Mouse (Mus musculus) hindbrain, postnatal 0 days (tissue): ENCODE measurements around the gene Clip3. TPM values are rescaled to one million over a fixed set of nuclear protein-coding genes. Genes with fewer than 3 reads are reported as not detected.

ENCODE experiments used
- ATAC-seq: fragments of 200-750 bp; cut with Nextera tagmentation; 2 replicates; pipeline ENCODE4 v1.8.0; 2017; ENCODE audit warnings: mild to moderate bottlenecking, moderate TSS enrichment, moderate library complexity
- DNase-seq: peaks from one replicate; pipeline ENCODE4 v3.0.0-alpha.2; 2015; ENCODE audit warnings: low spot score
- H3K27ac ChIP-seq: fragments of 300-500 bp; sonication (generic); 2 replicates; pipeline ENCODE4 v1.5.1; 2014; ENCODE audit warnings: mild to moderate bottlenecking
- H3K27me3 ChIP-seq: fragments of 300-500 bp; sonication (generic); 2 replicates; pipeline ENCODE4 v1.6.1; 2014; ENCODE audit warnings: low read length, mixed read lengths; ENCODE audit not compliant: insufficient read depth
- H3K36me3 ChIP-seq: fragments of 300-500 bp; sonication (generic); 2 replicates; pipeline ENCODE4 v1.6.1; 2014; ENCODE audit warnings: low read length, mixed read lengths; ENCODE audit not compliant: insufficient read depth
- H3K4me1 ChIP-seq: fragments of 300-500 bp; sonication (generic); 2 replicates; pipeline ENCODE4 v1.6.1; 2014; ENCODE audit warnings: antibody characterized with exemption, low read length, mixed read lengths; ENCODE audit not compliant: insufficient read depth
- H3K4me2 ChIP-seq: fragments of 300-500 bp; sonication (generic); 2 replicates; pipeline ENCODE4 v1.6.1; 2014; ENCODE audit warnings: low read depth, mild to moderate bottlenecking, low read length, moderate library complexity, mixed read lengths
- H3K4me3 ChIP-seq: fragments of 300-500 bp; sonication (generic); 2 replicates; pipeline ENCODE4 v1.5.1; 2014; ENCODE audit warnings: low read length
- H3K9ac ChIP-seq: fragments of 300-500 bp; sonication (generic); replicated peaks from 2 replicates; pipeline ENCODE4 v1.6.1; 2014; ENCODE audit warnings: mild to moderate bottlenecking, low read length, moderate library complexity, mixed read lengths
- H3K9me3 ChIP-seq: fragments of 300-500 bp; sonication (generic); 2 replicates; pipeline ENCODE4 v1.6.1; 2016; ENCODE audit warnings: low read length, mixed read lengths
- CTCF ChIP-seq: IDR thresholded peaks from 2 replicates; pipeline ENCODE4 v1.5.1; 2016; ENCODE audit warnings: antibody characterized with exemption, control low read depth, low read depth
- WGBS: fragments of 180-500 bp; shearing (Covaris S2); extraction: QIAGEN DNeasy Blood & Tissue Kit; methylation state at CpG from one replicate; pipeline ENCODE4 v1.1.7; 2014; 5-methylcytosine and 5-hydroxymethylcytosine counted together
- polyA plus RNA-seq: library from polyadenylated mRNA; unstranded; fragments of >200 nt; fragmentation: Nextera tagmentation; extraction: Ambion mirVana; gene quantifications from 2 replicates; pipeline ENCODE4 v1.2.1, GENCODE M21; 2015
- total RNA-seq: library from RNA; depleted of rRNA; stranded (reverse); fragments of >200 nt; gene quantifications from 2 replicates; pipeline ENCODE4 v1.2.3, GENCODE M21; 2014

The Clip3 gene
- total and polyA plus RNA-seq, 2 experiments from 2014 or later, result 118 to 172 TPM

DNA sequence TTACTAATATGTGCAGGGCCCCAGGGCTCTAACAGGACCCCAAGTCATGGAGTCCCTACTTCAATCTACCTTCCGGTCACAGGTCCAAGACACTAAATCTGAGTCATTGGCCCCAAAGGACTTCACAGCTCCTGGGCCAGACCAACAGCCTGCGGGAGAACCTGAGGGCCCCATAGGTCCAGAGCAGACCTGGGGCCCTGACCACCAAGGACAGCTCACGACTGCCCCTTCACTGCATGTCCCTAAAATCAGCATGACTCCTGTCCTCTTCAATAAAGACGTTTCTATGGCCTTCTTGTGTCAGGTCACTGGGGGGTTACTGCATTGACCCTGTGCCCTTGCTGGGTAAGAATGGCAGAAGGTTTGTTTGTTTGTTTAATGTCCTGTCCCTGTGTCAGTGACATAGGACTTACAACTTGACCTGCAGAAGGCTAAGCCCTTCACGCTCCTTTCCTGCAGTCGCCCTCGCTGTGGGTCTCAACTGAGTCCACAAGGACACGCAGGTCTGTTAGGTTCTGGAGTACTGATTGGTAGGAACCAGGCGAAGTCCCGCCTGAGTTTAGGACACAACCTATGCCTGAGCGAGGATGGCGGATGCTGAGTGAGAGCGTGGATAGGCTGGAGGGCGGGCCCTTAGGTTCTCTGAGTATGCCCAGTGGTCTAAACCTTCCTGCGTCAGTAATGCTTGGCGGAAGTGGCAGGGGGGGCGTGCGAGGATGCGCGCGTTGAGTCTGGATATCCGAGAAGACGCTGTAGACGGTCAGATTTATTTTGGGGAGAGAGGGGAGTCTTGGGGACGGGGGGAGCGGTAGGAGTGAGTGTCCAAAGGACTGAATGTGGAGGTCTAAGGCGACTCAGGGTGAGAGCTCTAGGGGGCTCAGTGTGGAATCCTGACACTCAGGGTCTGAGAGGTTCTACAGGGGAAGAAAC is 16.8 kb downstream of the Clip3 start, which contains the start of gene Alkbh6:
Alkbh6 (plus strand) TSS at position 642 of the 930 bp plus-strand sequence.
- WGBS, result 5% methylated on average over 27 of the region's 27 CpGs
- Histone ChIP-seq H3K4me2 (peak within 1 kb of the TSS; percentile 96), H3K36me3 (peaks cover 27% of the 10 kb centered on the region), H3K4me1 (peaks cover 6% of the 10 kb centered on the region; the same call in 1 of the 2 replicates), H3K9ac (peak within 1 kb of the TSS; percentile 63), H3K9me3 (no peaks in the 10 kb centered on the region), H3K27ac (peak within 1 kb of the TSS; percentile 73), H3K4me3 (peak within 1 kb of the TSS; percentile 66), H3K27me3 (no peaks in the 10 kb centered on the region)
- ATAC-seq (peak; percentile 99), DNase-seq (peak; percentile 98)
- peak; percentile 8; the same call in 1 of the 2 replicates for TF ChIP-seq CTCF

DNA sequence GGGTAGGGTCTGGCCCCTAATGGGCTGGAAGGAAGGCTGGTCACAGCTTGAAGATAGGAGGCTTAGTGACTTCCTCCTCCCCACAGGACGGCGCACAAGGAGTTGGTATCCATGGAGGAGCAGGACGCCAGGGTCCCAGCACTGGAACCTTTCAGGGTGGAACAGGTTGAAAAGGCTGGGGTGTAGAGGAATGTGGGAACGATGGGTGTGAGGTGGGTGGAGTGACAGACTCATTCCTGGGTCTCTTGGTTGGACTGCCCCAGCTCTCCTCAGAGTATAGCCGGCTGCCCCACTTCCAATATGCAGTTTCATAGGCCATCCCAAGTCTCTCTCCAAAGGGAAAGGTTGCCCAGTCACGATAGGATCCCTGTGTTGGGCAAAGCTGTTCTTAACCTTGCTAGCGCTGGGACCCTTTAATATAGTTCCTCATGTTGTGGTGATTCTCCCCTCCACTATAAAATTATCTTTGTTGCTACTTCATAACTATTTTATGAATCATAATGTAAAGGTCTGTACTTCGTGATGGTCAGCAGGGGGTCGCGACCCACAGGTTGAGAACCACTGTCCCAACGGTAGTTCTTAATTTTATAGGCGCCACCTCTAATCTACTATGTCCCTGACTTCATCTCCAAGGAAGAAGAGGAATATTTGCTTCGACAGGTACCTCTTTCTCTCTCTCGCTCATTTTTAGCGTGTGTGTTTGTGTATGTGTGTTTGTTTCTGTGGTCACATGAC is 18.0 kb downstream of the Clip3 start:
- no peak for DNase-seq
- no peak for ATAC-seq
- no peaks in the 10 kb centered on the region for H3K9me3 ChIP-seq
- H3K27me3 ChIP-seq, result no peaks in the 10 kb centered on the region
- peaks cover 20% of the 10 kb centered on the region for H3K36me3 ChIP-seq
- H3K27ac ChIP-seq, result 0 out of 2 replicates have a peak overlapping the region, but pooled peaks have one; percentile 33
- no peak for TF ChIP-seq CTCF
- H3K4me3 ChIP-seq, result peak overlapping the region; percentile 66
- peak overlapping the region; percentile 96 for H3K4me2 ChIP-seq
- peak overlapping the region; percentile 63 for H3K9ac ChIP-seq
- peaks cover 6% of the 10 kb centered on the region; the same call in 1 of the 2 replicates for H3K4me1 ChIP-seq
- WGBS, result 60% methylated on average over 15 of the region's 15 CpGs

DNA sequence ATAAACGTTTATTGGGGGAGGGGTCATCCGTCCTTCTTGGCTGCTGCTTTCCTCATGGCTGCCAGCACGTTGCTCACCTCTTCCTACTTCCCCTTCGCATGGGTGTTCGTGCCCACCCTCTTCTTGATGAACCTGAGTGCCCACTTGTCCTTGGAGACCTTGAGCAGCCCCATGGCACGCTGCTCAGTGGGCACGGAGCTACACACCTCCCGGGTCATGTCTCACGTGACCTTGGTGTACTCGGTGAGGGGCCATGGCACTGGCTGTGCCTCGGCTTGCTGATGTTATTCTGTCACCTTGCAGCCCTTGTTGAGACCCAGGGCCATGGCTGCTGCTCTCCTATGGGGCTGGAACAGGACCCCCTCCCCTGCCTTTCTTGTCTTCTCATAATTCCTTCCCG is 18.6 kb downstream of the Clip3 start:
- H3K9ac ChIP-seq, result no peak overlapping the region
- no peak overlapping the region for H3K27ac ChIP-seq
- no peaks in the 10 kb centered on the region for H3K27me3 ChIP-seq
- no peak overlapping the region for H3K4me2 ChIP-seq
- ATAC-seq, result no peak
- H3K9me3 ChIP-seq, result no peaks in the 10 kb centered on the region
- H3K4me3 ChIP-seq, result no peak overlapping the region
- DNase-seq, result no peak
- WGBS, result 89% methylated on average over 12 of the region's 12 CpGs
- H3K36me3 ChIP-seq, result peaks cover 20% of the 10 kb centered on the region
- peaks cover 6% of the 10 kb centered on the region; the same call in 1 of the 2 replicates for H3K4me1 ChIP-seq
- TF ChIP-seq CTCF, result no peak

DNA sequence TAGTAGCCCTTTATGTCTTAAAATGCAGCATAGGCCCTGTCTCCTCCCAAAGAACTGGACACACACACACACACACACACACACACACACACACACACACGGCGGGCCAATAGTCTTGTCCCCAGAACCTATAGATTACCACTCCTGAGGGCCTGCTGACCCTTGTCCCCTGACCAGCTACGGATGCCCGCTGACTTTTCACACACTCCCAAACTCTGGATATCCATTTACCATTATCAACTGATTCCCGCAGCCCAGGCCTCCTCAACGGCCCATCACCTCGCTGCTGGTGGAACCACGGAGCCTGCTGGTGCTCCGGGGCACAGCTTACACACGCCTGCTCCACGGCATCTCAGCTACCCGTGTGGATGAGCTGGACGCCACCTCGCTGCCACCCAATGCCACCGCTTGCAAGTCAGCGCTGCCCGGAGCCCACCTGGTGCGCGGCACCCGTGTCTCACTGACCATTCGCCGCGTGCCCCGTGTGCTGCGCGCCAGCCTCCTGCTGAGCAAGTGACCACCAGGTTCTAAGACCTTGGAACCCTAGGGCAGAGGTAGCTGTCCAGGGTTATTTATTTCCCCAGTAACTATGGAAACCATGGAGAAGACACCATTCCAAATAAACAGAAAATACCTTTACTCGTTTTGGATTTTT is 22.3 kb downstream of the Clip3 start:
- WGBS, result 60% methylated on average over 27 of the region's 27 CpGs
- TF ChIP-seq CTCF, result no peak
- ATAC-seq, result no peak

DNA sequence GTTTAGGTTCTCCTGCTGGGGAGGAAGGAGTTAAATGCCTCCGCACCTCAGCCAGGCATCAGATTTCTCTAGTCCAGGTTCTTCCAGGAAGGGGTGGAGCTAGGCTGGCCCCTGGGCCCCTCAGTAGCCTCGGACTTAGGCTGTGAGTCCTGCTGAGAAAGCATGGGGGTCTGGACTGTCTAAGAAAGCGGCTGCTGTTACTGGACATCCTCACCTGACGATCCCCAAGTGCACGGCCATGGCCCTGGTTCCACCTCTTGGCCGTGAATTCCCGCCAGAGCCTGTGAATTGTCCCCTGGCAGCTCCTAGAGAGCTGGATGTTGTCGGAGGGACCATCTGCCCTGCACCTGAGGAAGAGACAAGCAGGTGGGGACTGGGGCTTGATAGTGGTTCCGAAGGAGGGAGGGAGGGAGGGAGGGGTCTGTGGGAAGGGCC is 23.2 kb downstream of the Clip3 start, which contains the start of gene Syne4:
Syne4 (plus strand) TSS at position 87 of the 435 bp plus-strand sequence.
- Histone ChIP-seq H3K4me1 (no peaks in the 10 kb centered on the region), H3K4me2 (no peak within 1 kb of the TSS), H3K9ac (no peak within 1 kb of the TSS), H3K36me3 (no peaks in the 10 kb centered on the region), H3K27me3 (no peaks in the 10 kb centered on the region), H3K9me3 (no peaks in the 10 kb centered on the region), H3K4me3 (no peak within 1 kb of the TSS), H3K27ac (no peak within 1 kb of the TSS)
- 10% methylated on average over 9 of the region's 9 CpGs for whole genome bisulfite sequencing
- DNase-seq (no peak), ATAC-seq (no peak)
- TF ChIP-seq CTCF, result no peak

More for the DNA sequence above, 22.3 kb downstream of the Clip3 start:
- Histone ChIP-seq H3K4me2 (no peak overlapping the region), H3K4me1 (peaks cover 6% of the 10 kb centered on the region; the same call in 1 of the 2 replicates), H3K36me3 (no peaks in the 10 kb centered on the region), H3K9me3 (no peaks in the 10 kb centered on the region), H3K27ac (no peak overlapping the region), H3K4me3 (no peak overlapping the region), H3K27me3 (no peaks in the 10 kb centered on the region), H3K9ac (no peak overlapping the region)
- DNase-seq, result no peak
